Mouse (Mus musculus) hindbrain, embryonic 11.5 days (tissue): ENCODE measurements around the gene Id1. TPM values are rescaled to one million over a fixed set of nuclear protein-coding genes. Genes with fewer than 3 reads are reported as not detected.

Source experiments
- ATAC-seq: fragments of 200-750 bp; cut with Nextera tagmentation; 2 replicates; pipeline ENCODE4 v1.8.0; 2017; ENCODE audit warnings: mild to moderate bottlenecking, moderate TSS enrichment, moderate library complexity; ENCODE audit not compliant: low FRiP score
- DNase-seq: peaks from one replicate; pipeline ENCODE4 v3.0.0-alpha.2; 2015; ENCODE audit warnings: low spot score
- H3K27ac ChIP-seq: fragments of 300-500 bp; sonication (generic); 2 replicates; pipeline ENCODE4 v1.5.1; 2014; ENCODE audit warnings: mild to moderate bottlenecking, low read depth, low read length
- H3K27me3 ChIP-seq: fragments of 300-500 bp; sonication (generic); 2 replicates; pipeline ENCODE4 v1.6.1; 2014; ENCODE audit warnings: mild to moderate bottlenecking, low read length, moderate library complexity, mixed read lengths; ENCODE audit not compliant: control insufficient read depth, insufficient read depth
- H3K36me3 ChIP-seq: fragments of 300-500 bp; sonication (generic); 2 replicates; pipeline ENCODE4 v1.6.1; 2014; ENCODE audit warnings: mild to moderate bottlenecking, low read length, moderate library complexity, mixed read lengths; ENCODE audit not compliant: control insufficient read depth, insufficient read depth
- H3K4me1 ChIP-seq: fragments of 300-500 bp; sonication (generic); replicated peaks from 2 replicates; pipeline ENCODE4 v1.6.1; 2014; ENCODE audit warnings: low read length, mixed read lengths; ENCODE audit not compliant: control insufficient read depth, insufficient read depth
- H3K4me2 ChIP-seq: fragments of 300-500 bp; sonication (generic); replicated peaks from 2 replicates; pipeline ENCODE4 v1.6.1; 2014; ENCODE audit warnings: mild to moderate bottlenecking, low read depth, low read length
- H3K4me3 ChIP-seq: fragments of 300-500 bp; sonication (generic); 2 replicates; pipeline ENCODE4 v1.5.1; 2014; ENCODE audit warnings: low read depth, low read length
- H3K9ac ChIP-seq: fragments of 300-500 bp; sonication (generic); 2 replicates; pipeline ENCODE4 v1.6.1; 2014; ENCODE audit warnings: low read depth, low read length
- H3K9me3 ChIP-seq: fragments of 300-500 bp; sonication (generic); 2 replicates; pipeline ENCODE4 v1.6.1; 2016; ENCODE audit warnings: low read length; ENCODE audit not compliant: control insufficient read depth
- WGBS: fragments of 180-500 bp; shearing (Covaris S2); extraction: QIAGEN DNeasy Blood & Tissue Kit; methylation state at CpG from one replicate; pipeline ENCODE4 v1.1.7; 2014; 5-methylcytosine and 5-hydroxymethylcytosine counted together
- polyA plus RNA-seq: library from polyadenylated mRNA; unstranded; fragments of >200 nt; fragmentation: Nextera tagmentation; extraction: Ambion mirVana; gene quantifications from 2 replicates; pipeline ENCODE4 v1.2.1, GENCODE M21; 2014

The Id1 gene
- polyA plus RNA-seq, 1 experiment from 2014 or later: 168 TPM

DNA sequence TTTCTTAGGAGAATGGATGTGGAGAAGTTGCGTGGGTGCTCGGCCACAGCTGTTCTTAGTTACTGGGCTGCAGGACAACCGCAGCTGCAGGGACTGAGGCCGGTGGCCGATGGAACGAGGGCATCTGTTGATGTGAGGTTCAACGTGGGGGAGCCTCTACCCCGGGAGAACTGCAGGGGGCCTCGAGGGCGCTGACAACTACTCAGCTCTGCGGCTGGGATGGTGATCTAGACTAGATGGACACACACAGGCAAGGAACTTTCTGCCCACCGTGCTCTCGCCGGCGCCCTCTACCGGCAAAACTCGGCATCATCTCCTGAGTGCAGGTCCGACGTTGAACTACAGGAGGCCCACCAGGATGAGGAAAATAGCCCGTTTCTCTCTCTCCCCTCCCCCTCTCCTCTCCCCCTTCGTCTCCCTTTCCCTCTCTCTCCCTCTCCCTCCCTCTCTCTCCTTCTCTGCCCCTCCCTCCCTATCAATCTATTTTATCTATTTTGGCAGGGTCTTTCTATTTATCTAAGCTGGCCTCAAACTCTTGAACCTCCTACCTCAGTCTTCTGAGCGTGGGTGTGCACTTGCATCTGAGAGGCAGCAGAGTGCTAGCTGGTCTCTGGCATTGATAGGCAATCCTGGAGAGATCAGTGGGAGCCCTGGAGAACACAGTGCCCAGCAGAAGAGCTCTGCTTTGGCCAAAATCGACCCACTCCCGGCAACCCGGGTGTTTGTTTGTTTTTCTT, 30.5 kb downstream of the Id1 start:
- no peak overlapping the region for H3K4me2 ChIP-seq
- ATAC-seq: peak; percentile 49; the same call in 1 of the 2 replicates
- H3K9ac ChIP-seq: no peak overlapping the region
- H3K36me3 ChIP-seq: no peaks in the 10 kb centered on the region
- WGBS: 20% methylated on average over 25 of the region's 25 CpGs
- H3K4me3 ChIP-seq: no peak overlapping the region
- no peaks in the 10 kb centered on the region for H3K27me3 ChIP-seq
- H3K27ac ChIP-seq: no peak overlapping the region
- H3K4me1 ChIP-seq: no peaks in the 10 kb centered on the region; the same call in 1 of the 2 replicates
- DNase-seq: peak; percentile 92
- no peaks in the 10 kb centered on the region for H3K9me3 ChIP-seq

DNA sequence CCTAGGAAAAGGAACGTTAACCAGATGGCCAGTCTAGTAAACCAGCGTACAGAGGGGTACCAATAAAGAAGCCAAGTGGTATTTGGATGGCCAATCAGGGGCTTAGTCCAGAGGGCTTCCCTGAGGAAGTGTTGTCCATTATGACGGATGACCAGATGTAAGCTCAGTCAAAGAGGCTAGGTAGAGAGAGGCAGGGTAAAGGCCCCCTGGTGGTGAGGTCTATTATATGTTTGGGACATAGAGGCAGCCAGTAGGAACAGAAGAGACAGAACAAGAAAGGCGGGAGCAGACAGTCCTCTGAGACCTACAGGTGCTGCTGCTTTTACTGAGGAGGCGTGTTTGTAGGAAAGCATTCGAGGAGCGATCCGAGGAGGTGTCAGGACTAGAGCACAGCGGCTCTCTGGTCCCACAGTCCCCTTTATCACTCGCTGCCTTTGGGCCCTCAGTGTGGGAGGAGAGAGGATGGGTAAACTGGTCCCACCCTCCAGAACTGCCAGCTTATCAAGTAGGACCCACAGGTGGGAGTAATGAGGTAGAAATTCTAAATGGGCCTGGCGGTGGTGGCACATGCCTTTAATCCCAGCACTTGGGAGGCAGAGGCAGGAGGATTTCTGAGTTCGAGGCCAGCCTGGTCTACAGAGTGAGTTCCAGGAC, 31.7 kb downstream of the Id1 start:
- ATAC-seq (peak; percentile 10; the same call in 1 of the 2 replicates), DNase-seq (peak; percentile 68)
- no peaks in the 10 kb centered on the region for H3K27me3 ChIP-seq
- H3K9me3 ChIP-seq: no peaks in the 10 kb centered on the region
- H3K4me3 ChIP-seq: no peak overlapping the region
- no peaks in the 10 kb centered on the region; the same call in 1 of the 2 replicates for H3K4me1 ChIP-seq
- no peaks in the 10 kb centered on the region for H3K36me3 ChIP-seq
- WGBS: 64% methylated on average over 12 of the region's 12 CpGs
- H3K4me2 ChIP-seq: no peak overlapping the region
- no peak overlapping the region for H3K9ac ChIP-seq
- no peak overlapping the region for H3K27ac ChIP-seq

DNA sequence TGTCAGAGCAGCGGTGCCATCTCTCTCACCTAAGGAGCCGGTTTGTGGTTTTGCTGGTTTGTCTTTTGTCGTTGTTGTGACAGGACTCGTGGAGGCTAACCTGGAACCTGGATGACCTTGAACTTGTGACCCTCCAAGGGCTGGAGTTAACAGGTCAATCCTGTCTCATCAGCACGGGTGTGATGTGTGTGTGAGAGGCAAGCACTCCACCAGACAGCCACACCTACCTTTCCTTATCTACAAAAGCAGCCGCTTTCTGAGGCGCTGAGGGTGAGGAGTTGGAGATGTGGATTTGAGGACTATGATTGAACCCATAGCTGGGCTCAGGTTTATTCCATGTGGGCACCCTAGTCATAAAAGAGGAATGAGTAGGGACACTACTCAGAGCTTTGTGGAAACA, 33.6 kb downstream of the Id1 start:
- H3K9ac ChIP-seq: no peak overlapping the region
- no peaks in the 10 kb centered on the region for H3K36me3 ChIP-seq
- H3K27ac ChIP-seq: no peak overlapping the region
- ATAC-seq (no peak), DNase-seq (no peak)
- no peaks in the 10 kb centered on the region for H3K27me3 ChIP-seq
- no peaks in the 10 kb centered on the region; the same call in 1 of the 2 replicates for H3K4me1 ChIP-seq
- WGBS: 85% methylated on average over 7 of the region's 7 CpGs
- H3K4me3 ChIP-seq: no peak overlapping the region
- no peaks in the 10 kb centered on the region for H3K9me3 ChIP-seq
- H3K4me2 ChIP-seq: no peak overlapping the region

DNA sequence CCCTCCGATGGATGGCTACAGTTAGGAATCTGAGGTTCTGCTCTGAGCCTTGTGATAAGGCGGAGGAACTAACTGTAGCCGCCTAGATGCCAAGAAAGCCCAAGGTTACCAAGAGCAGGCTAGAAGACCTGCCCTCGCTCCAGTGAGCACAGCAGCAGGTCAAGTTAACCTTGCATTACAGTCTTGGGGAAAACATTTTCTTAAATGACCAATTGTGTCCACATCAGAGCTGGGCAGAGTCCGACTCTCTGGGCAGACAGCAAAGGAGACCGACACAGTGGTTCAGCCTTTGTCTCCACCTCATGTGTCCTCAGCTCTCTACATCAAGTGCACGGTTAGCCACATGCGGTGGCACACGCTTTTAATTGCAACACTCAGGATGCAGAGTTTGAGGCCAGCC, 35.5 kb downstream of the Id1 start:
- Histone ChIP-seq H3K9ac (no peak overlapping the region), H3K36me3 (no peaks in the 10 kb centered on the region), H3K4me2 (no peak overlapping the region), H3K4me1 (no peaks in the 10 kb centered on the region), H3K27me3 (no peaks in the 10 kb centered on the region), H3K9me3 (no peaks in the 10 kb centered on the region), H3K27ac (no peak overlapping the region), H3K4me3 (no peak overlapping the region)
- ATAC-seq (no peak), DNase-seq (no peak)
- WGBS: 91% methylated on average over 9 of the region's 9 CpGs

DNA sequence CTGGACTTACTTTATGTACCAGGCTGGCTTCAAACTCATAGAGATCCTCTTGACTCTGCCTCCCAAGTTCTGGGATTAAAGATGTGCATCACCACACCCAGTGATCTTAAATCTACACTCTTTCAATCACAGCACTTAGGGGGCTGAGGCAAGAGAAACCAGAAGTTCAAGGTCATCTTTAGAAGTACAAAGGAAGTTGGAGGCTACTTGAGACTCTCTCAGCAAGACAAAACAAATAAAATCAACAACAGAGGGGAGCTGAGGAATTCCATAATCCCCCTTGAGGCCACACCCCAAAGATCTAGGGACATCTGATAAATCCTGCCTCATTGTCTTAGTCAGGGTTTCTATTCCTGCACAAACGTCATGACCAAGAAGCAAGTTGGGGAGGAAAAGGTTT, 36.2 kb downstream of the Id1 start:
- Histone ChIP-seq H3K27ac (no peak overlapping the region), H3K4me1 (no peaks in the 10 kb centered on the region), H3K36me3 (no peaks in the 10 kb centered on the region), H3K9ac (no peak overlapping the region), H3K4me2 (no peak overlapping the region), H3K4me3 (no peak overlapping the region), H3K27me3 (no peaks in the 10 kb centered on the region), H3K9me3 (no peaks in the 10 kb centered on the region)
- DNase-seq: no peak
- no peak for ATAC-seq
- WGBS: 40% methylated on average over 1 of the region's 1 CpGs

DNA sequence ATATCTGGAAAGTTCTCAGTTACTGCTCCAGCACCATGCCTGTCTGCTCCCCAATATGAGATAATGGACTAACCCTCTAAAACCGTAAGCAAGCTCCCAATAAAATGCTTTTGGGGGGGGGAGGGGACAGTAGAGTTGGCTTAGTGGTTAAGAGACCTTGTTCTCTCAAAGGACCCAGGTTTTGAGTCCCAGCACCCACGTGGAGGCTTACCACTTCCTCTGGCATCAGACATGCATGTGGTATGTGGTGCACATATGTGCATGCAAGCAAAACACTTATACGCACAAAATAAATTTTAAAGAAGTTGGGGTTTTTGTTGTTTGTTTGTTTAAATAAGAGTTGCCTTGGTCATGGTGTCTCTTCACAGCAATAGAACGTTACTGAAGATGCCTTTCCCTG, 39.3 kb downstream of the Id1 start:
- no peaks in the 10 kb centered on the region for H3K27me3 ChIP-seq
- H3K36me3 ChIP-seq: no peaks in the 10 kb centered on the region

DNA sequence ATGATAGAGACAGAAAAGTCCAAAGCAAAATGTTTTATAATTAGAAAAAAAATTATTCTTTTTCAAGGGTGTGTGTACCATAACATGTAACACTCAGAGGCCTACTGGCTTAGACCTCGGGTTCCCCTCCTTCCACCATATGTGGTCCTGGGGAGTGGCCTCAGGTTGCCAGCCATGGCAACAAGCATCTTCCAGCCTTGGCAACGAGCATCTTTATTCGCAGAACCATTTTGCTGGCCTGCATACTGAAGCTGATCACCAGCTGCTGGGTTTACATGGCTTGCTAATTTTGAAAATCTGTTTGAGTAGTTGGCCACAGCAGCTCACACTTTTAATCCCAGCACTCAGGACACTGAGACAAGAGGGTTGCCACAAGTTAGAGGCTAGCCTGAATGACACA, 40.0 kb downstream of the Id1 start:
- Histone ChIP-seq H3K36me3 (no peaks in the 10 kb centered on the region), H3K4me2 (no peak overlapping the region), H3K27ac (no peak overlapping the region), H3K4me1 (no peaks in the 10 kb centered on the region), H3K4me3 (no peak overlapping the region), H3K9ac (no peak overlapping the region), H3K27me3 (no peaks in the 10 kb centered on the region), H3K9me3 (no peaks in the 10 kb centered on the region)
- no peak for DNase-seq
- WGBS: 87% methylated on average over 3 of the region's 3 CpGs
- no peak for ATAC-seq

More for the DNA sequence above, 39.3 kb downstream of the Id1 start:
- ATAC-seq (no peak), DNase-seq (no peak)
- Histone ChIP-seq H3K9me3 (no peaks in the 10 kb centered on the region), H3K4me2 (no peak overlapping the region), H3K4me1 (no peaks in the 10 kb centered on the region), H3K27ac (no peak overlapping the region), H3K9ac (no peak overlapping the region), H3K4me3 (no peak overlapping the region)
- 87% methylated on average over 4 of the region's 4 CpGs for WGBS

DNA sequence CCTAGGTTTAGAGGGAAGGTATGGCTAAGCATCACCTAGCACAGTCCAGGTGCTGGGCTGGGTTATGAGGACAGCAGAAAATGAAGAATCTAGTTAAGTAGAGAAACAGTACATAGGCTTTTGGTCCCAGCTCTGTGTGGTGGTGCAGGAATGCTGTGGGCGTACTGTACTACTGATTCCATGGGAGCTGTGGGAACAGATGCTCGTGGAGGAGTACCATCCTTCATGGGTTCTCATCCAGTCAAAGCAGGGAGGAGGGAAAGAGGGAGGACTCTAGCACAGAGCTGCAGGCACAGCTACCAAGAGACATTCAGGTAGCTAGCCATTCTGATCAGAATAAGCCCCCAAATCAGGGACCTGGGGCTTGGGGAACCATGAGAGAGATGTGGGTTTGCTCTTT, 40.4 kb downstream of the Id1 start:
- Histone ChIP-seq H3K9ac (no peak overlapping the region), H3K4me3 (no peak overlapping the region), H3K27me3 (no peaks in the 10 kb centered on the region), H3K9me3 (no peaks in the 10 kb centered on the region), H3K27ac (no peak overlapping the region), H3K36me3 (no peaks in the 10 kb centered on the region), H3K4me2 (no peak overlapping the region), H3K4me1 (no peaks in the 10 kb centered on the region)
- ATAC-seq (no peak), DNase-seq (no peak)
- WGBS: 98% methylated on average over 2 of the region's 2 CpGs

DNA sequence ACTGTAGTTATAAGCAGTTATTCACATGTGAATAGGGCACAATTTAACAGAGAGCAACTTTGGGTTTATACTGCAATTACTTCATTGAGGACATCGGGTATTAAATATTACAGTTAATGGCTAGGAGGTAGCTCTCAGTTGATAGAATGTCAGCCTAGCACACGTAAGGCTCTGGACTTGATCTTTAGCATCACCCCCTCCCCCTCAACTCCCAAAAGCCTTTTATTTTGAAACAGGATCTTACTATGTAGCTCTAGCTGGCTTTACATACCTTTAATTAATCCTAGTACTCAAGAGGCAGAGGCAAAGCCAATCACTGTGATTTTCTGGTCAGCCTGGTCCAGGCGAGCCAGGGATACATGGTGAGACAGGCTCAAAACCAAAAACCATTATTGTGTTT, 41.0 kb downstream of the Id1 start:
- Histone ChIP-seq H3K4me2 (no peak overlapping the region), H3K36me3 (no peaks in the 10 kb centered on the region), H3K9ac (no peak overlapping the region), H3K27ac (no peak overlapping the region), H3K4me3 (no peak overlapping the region), H3K4me1 (no peaks in the 10 kb centered on the region), H3K27me3 (no peaks in the 10 kb centered on the region), H3K9me3 (no peaks in the 10 kb centered on the region)
- WGBS: 94% methylated on average over 3 of the region's 3 CpGs
- DNase-seq (no peak), ATAC-seq (no peak)
